Mouse (Mus musculus): ENCODE results near the gene Rec114.

Gene Rec114

GRCm38 (mm10) chr9:58662007-58662406, 81.8 kb downstream of the Rec114 start:
- DNase-seq (ENCODE audit: low read depth, low spot score), result no peak

- no peak for DNase-seq (ENCODE audit: low read depth, low spot score)
These were observed 83.1 kb downstream of the Rec114 start for GRCm38 (mm10) chr9:58660673-58661072.

GRCm38 (mm10) chr9:58659989-58660388, 83.8 kb downstream of the Rec114 start:
- DNase-seq (ENCODE audit: low read depth, low spot score), result no peak

GRCm38 (mm10) chr9:58659331-58659730, 84.4 kb downstream of the Rec114 start:
- DNase-seq (ENCODE audit: low read depth, low spot score), result no peak

GRCm38 (mm10) chr9:58658596-58659309, 85.0 kb downstream of the Rec114 start:
- DNase-seq (ENCODE audit: low read depth, low spot score), result no peak

- no peak for DNase-seq (ENCODE audit: low read depth, low spot score)
These were observed 85.8 kb downstream of the Rec114 start for GRCm38 (mm10) chr9:58657735-58658512.

GRCm38 (mm10) chr9:58656824-58657223, 86.9 kb downstream of the Rec114 start:
- DNase-seq (ENCODE audit: low read depth, low spot score), result no peak

- no peak for DNase-seq (ENCODE audit: low read depth, low spot score)
These were observed 87.4 kb downstream of the Rec114 start for GRCm38 (mm10) chr9:58656396-58656795.

- DNase-seq (ENCODE audit: low read depth, low spot score), result no peak
These were observed 89.3 kb downstream of the Rec114 start for GRCm38 (mm10) chr9:58654494-58654893.

- peak; percentile 55 for DNase-seq (ENCODE audit: low read depth, low spot score)
These were observed 91.8 kb downstream of the Rec114 start for GRCm38 (mm10) chr9:58651993-58652392.

GRCm38 (mm10) chr9:58649265-58649626, 94.5 kb downstream of the Rec114 start:
- DNase-seq (ENCODE audit: low read depth, low spot score), result no peak

GRCm38 (mm10) chr9:58648406-58649264, 95.1 kb downstream of the Rec114 start:
- no peak for DNase-seq (ENCODE audit: low read depth, low spot score)

- DNase-seq (ENCODE audit: low read depth, low spot score), result no peak
These were observed 113.3 kb downstream of the Rec114 start for GRCm38 (mm10) chr9:58630441-58630840.

- no peak for DNase-seq (ENCODE audit: low read depth, low spot score)
These were observed 116.6 kb downstream of the Rec114 start for GRCm38 (mm10) chr9:58627197-58627596.

- no peak for DNase-seq (ENCODE audit: low read depth, low spot score)
These were observed 120.8 kb downstream of the Rec114 start for GRCm38 (mm10) chr9:58623009-58623408.

GRCm38 (mm10) chr9:58615064-58615938, 128.5 kb downstream of the Rec114 start:
- no peak for DNase-seq (ENCODE audit: low read depth, low spot score)

GRCm38 (mm10) chr9:58613790-58614189, 130.0 kb downstream of the Rec114 start:
- DNase-seq (ENCODE audit: low read depth, low spot score), result peak; percentile 13
